Mouse (Mus musculus): ENCODE data around the gene Slc12a1. TPM values are rescaled to one million over a fixed set of nuclear protein-coding genes. Genes with fewer than 3 reads are reported as not detected.
A peak's percentile ranks its signal among the peaks of the same experiment; 100 is the strongest.

The Slc12a1 gene
- polyA plus RNA-seq, 1 experiment, result 0.01 TPM

GRCm38 (mm10) chr2:125192905-125193304, 40.6 kb downstream of the Slc12a1 start:
- DNase-seq, result no peak
- no peaks in the 10 kb centered on the region for H3K4me1 ChIP-seq (replicated peaks; ENCODE audit: control insufficient read depth, insufficient read depth, low read length)
- no peak overlapping the region for H3K27ac ChIP-seq (ENCODE audit: control insufficient read depth, insufficient read depth, low read length)
- no peak overlapping the region for H3K4me3 ChIP-seq (ENCODE audit: control insufficient read depth, insufficient read depth, low read length)
- no peaks in the 10 kb centered on the region for H3K36me3 ChIP-seq (ENCODE audit: control insufficient read depth, insufficient read depth, low read length)
- TF ChIP-seq POLR2A (IDR thresholded peaks at IDR 0.05; ENCODE audit: control insufficient read depth, extremely low read depth, insufficient read depth, low read length, poor library complexity) (no peak), CTCF (IDR thresholded peaks at IDR 0.05; ENCODE audit: borderline replicate concordance, control insufficient read depth, extremely low read depth, insufficient read depth, low read length, poor library complexity) (no peak)
- no peaks in the 10 kb centered on the region for H3K27me3 ChIP-seq (ENCODE audit: control insufficient read depth, insufficient read depth, low read length)

- H3K36me3 ChIP-seq (ENCODE audit: control insufficient read depth, insufficient read depth, low read length), result no peaks in the 10 kb centered on the region
- 82% methylated on average over 7 of the region's 7 CpGs for WGBS
- no peaks in the 10 kb centered on the region for H3K27me3 ChIP-seq (ENCODE audit: control insufficient read depth, insufficient read depth, low read length)
- H3K27ac ChIP-seq (ENCODE audit: control insufficient read depth, insufficient read depth, low read length), result no peak overlapping the region
- H3K4me3 ChIP-seq (ENCODE audit: control insufficient read depth, insufficient read depth, low read length), result no peak overlapping the region
- no peak for TF ChIP-seq POLR2A (IDR thresholded peaks at IDR 0.05; ENCODE audit: control insufficient read depth, extremely low read depth, insufficient read depth, low read length, poor library complexity)
- TF ChIP-seq CTCF (IDR thresholded peaks at IDR 0.05; ENCODE audit: borderline replicate concordance, control insufficient read depth, extremely low read depth, insufficient read depth, low read length, poor library complexity), result no peak
- no peaks in the 10 kb centered on the region for H3K4me1 ChIP-seq (replicated peaks; ENCODE audit: control insufficient read depth, insufficient read depth, low read length)
- no peak for DNase-seq
Measured at GRCm38 (mm10) chr2:125196771-125197170, 44.5 kb downstream of the Slc12a1 start.

GRCm38 (mm10) chr2:125208894-125209596, 56.7 kb downstream of the Slc12a1 start:
- no peaks in the 10 kb centered on the region for H3K36me3 ChIP-seq (ENCODE audit: control insufficient read depth, insufficient read depth, low read length)
- no peak for TF ChIP-seq POLR2A (IDR thresholded peaks at IDR 0.05; ENCODE audit: control insufficient read depth, extremely low read depth, insufficient read depth, low read length, poor library complexity)
- TF ChIP-seq CTCF (IDR thresholded peaks at IDR 0.05; ENCODE audit: borderline replicate concordance, control insufficient read depth, extremely low read depth, insufficient read depth, low read length, poor library complexity), result no peak
- 86% methylated on average over 14 of the region's 14 CpGs for WGBS
- no peak overlapping the region for H3K27ac ChIP-seq (ENCODE audit: control insufficient read depth, insufficient read depth, low read length)
- H3K4me3 ChIP-seq (ENCODE audit: control insufficient read depth, insufficient read depth, low read length), result no peak overlapping the region
- H3K4me1 ChIP-seq (replicated peaks; ENCODE audit: control insufficient read depth, insufficient read depth, low read length), result no peaks in the 10 kb centered on the region
- DNase-seq, result no peak
- H3K27me3 ChIP-seq (ENCODE audit: control insufficient read depth, insufficient read depth, low read length), result peaks cover 2% of the 10 kb centered on the region; the same call in 1 of the 2 replicates

GRCm38 (mm10) chr2:125211831-125212510, 59.7 kb downstream of the Slc12a1 start:
- no peak for TF ChIP-seq CTCF (IDR thresholded peaks at IDR 0.05; ENCODE audit: borderline replicate concordance, control insufficient read depth, extremely low read depth, insufficient read depth, low read length, poor library complexity)
- TF ChIP-seq POLR2A (IDR thresholded peaks at IDR 0.05; ENCODE audit: control insufficient read depth, extremely low read depth, insufficient read depth, low read length, poor library complexity), result no peak
- H3K4me1 ChIP-seq (replicated peaks; ENCODE audit: control insufficient read depth, insufficient read depth, low read length), result no peaks in the 10 kb centered on the region
- no peak overlapping the region for H3K27ac ChIP-seq (ENCODE audit: control insufficient read depth, insufficient read depth, low read length)
- WGBS, result 80% methylated on average over 10 of the region's 10 CpGs
- DNase-seq, result no peak
- no peaks in the 10 kb centered on the region for H3K36me3 ChIP-seq (ENCODE audit: control insufficient read depth, insufficient read depth, low read length)
- H3K27me3 ChIP-seq (ENCODE audit: control insufficient read depth, insufficient read depth, low read length), result peaks cover 2% of the 10 kb centered on the region; the same call in 1 of the 2 replicates
- no peak overlapping the region for H3K4me3 ChIP-seq (ENCODE audit: control insufficient read depth, insufficient read depth, low read length)

GRCm38 (mm10) chr2:125214592-125214991, 62.3 kb downstream of the Slc12a1 start:
- Histone ChIP-seq H3K27me3 (ENCODE audit: control insufficient read depth, insufficient read depth, low read length) (no peaks in the 10 kb centered on the region), H3K36me3 (ENCODE audit: control insufficient read depth, insufficient read depth, low read length) (no peaks in the 10 kb centered on the region), H3K4me1 (replicated peaks; ENCODE audit: control insufficient read depth, insufficient read depth, low read length) (no peaks in the 10 kb centered on the region), H3K27ac (ENCODE audit: control insufficient read depth, insufficient read depth, low read length) (no peak overlapping the region), H3K4me3 (ENCODE audit: control insufficient read depth, insufficient read depth, low read length) (no peak overlapping the region)
- WGBS, result 11% methylated on average over 3 of the region's 3 CpGs
- peak; percentile 64 for DNase-seq
- TF ChIP-seq POLR2A (IDR thresholded peaks at IDR 0.05; ENCODE audit: control insufficient read depth, extremely low read depth, insufficient read depth, low read length, poor library complexity), result no peak
- TF ChIP-seq CTCF (IDR thresholded peaks at IDR 0.05; ENCODE audit: borderline replicate concordance, control insufficient read depth, extremely low read depth, insufficient read depth, low read length, poor library complexity), result no peak

- Histone ChIP-seq H3K4me1 (replicated peaks; ENCODE audit: control insufficient read depth, insufficient read depth, low read length) (no peaks in the 10 kb centered on the region), H3K4me3 (ENCODE audit: control insufficient read depth, insufficient read depth, low read length) (no peak overlapping the region), H3K27ac (ENCODE audit: control insufficient read depth, insufficient read depth, low read length) (no peak overlapping the region), H3K27me3 (ENCODE audit: control insufficient read depth, insufficient read depth, low read length) (peaks cover 2% of the 10 kb centered on the region; the same call in 1 of the 2 replicates), H3K36me3 (ENCODE audit: control insufficient read depth, insufficient read depth, low read length) (no peaks in the 10 kb centered on the region)
- 19% methylated on average over 6 of the region's 6 CpGs for WGBS
- TF ChIP-seq CTCF (IDR thresholded peaks at IDR 0.05; ENCODE audit: borderline replicate concordance, control insufficient read depth, extremely low read depth, insufficient read depth, low read length, poor library complexity), result no peak
- no peak for TF ChIP-seq POLR2A (IDR thresholded peaks at IDR 0.05; ENCODE audit: control insufficient read depth, extremely low read depth, insufficient read depth, low read length, poor library complexity)
- no peak for DNase-seq
Measured at GRCm38 (mm10) chr2:125217286-125217685, 65.0 kb downstream of the Slc12a1 start.

Data from thymus, adult 2 months (tissue).